Mouse (Mus musculus): ENCODE data around the gene Slx4ip. TPM values are rescaled to one million over a fixed set of nuclear protein-coding genes. Genes with fewer than 3 reads are reported as not detected.

Gene Slx4ip
- polyA plus RNA-seq, 2 experiments = 3.4 to 5.3 TPM

DNA sequence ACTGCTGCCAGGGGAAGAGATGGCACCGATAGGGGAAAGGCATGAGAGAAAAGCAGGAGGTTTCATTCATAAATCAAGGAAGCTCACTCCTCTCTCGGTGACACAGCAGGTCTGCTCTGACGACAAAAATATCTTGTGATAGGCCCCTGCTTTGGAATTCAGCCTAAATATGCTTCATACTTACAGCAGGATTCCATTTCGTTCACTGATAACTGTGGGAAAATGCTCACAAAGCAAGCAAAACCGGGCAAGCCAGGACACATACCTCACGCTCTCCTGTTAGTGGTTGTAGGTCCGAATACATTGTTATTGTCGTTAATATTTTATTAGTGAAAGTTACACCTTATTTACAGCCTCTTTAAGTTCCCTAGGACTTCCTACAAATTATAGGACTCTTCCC lies 216.9 kb downstream of the Slx4ip start:
- no peak overlapping the region for H3K4me2 ChIP-seq (replicated peaks; ENCODE audit: low read depth, low read length, severe bottlenecking)
- TF ChIP-seq POLR2A (IDR thresholded peaks at IDR 0.05; ENCODE audit: borderline replicate concordance, extremely low read depth, insufficient read depth, insufficient read length) = no peak
- no peak overlapping the region for H3K27ac ChIP-seq (replicated peaks; ENCODE audit: low read depth, low read length)
- no peaks in the 10 kb centered on the region for H3K9me3 ChIP-seq (ENCODE audit: control insufficient read depth, low read length)
- H3K36me3 ChIP-seq (ENCODE audit: control insufficient read depth, insufficient read depth, low read length) = peaks cover 25% of the 10 kb centered on the region
- no peak overlapping the region for H3K4me3 ChIP-seq (replicated peaks; ENCODE audit: low read length)
- ATAC-seq (ENCODE audit: low FRiP score, low read depth) (no peak), DNase-seq (ENCODE audit: low spot score) (no peak)
- peaks cover 20% of the 10 kb centered on the region for H3K4me1 ChIP-seq (ENCODE audit: control insufficient read depth, insufficient read depth, low read length)
- no peak overlapping the region for H3K9ac ChIP-seq (ENCODE audit: low read depth, low read length, severe bottlenecking)
- WGBS = 30% methylated on average over 8 of the region's 8 CpGs
- no peaks in the 10 kb centered on the region for H3K27me3 ChIP-seq (ENCODE audit: control insufficient read depth, insufficient read depth, low read length)

DNA sequence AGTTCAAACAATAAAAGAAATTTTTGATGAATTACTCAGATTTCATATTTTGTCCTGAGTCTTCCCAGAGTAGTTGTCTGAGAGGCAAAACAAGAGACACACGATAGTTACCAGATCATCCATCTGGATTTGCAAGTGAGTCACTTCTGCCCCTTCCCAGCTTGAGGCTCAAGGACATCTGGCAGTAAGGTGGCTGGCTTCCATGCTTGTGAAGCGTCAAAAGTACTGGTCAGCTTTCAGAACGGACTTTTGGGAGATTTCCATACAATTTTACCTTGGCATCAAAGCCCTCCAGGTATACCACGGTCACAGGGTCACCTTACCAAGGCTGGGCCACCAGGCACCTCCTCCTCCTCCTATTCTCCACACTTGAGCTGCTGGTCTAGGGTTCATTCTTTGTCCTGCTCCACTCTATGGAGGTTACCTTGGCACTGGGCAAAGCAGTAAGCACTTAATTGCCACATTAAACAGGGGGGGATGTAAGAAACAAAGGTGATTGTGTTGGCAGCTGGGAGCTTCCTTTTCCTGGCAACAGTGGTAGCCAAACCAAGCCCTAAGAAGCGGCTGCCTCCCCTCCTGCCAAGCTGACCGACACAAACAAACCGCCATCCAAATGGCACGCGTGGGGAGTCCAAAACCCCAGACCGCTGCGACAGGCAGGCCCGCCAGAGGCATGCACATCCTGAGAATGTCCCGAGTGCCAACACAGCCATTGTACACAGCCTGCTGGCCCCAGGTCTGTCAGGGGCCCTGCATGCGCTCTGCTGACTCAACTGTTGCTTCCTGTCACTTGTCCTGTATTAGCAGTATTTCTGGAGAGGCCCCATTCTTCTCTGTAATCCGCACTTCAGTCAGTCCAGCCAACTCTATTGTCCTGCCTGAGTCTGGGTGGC lies 218.5 kb downstream of the Slx4ip start:
- H3K4me2 ChIP-seq (replicated peaks; ENCODE audit: low read depth, low read length, severe bottlenecking) = no peak overlapping the region
- H3K4me1 ChIP-seq (ENCODE audit: control insufficient read depth, insufficient read depth, low read length) = peaks cover 27% of the 10 kb centered on the region
- 64% methylated on average over 15 of the region's 15 CpGs for WGBS

DNA sequence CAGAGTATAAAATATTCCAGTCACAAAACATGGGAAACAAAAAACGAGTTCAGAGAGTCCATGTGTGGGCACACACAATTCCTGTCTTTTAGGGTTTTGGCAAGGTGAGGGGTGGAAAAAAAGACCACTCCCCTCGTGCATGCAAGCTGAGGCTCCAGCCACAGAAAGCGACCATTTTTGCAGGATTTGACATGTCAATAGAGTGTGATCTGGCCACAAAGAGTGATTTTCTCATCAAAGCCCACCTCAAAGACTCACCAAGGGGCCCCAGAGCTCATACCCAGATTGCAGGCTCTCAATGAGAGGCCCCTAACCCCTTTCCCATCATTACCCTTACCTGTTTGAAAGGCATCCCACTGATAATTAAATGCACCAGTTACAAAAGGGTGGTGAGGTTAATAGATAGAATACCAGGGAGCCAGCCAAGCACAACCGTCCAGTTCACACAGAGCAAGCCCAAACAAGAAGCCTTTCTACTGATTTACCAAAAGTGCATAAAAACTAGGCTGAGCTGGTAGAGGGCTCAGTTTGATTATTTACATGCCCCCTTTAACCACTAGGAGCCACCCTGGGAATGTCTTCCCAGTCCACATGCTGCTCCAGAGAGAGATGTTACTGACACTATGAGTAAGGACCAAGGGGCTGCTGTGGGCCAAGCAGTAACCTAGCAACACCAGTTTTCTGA lies 219.3 kb downstream of the Slx4ip start:
- WGBS = 50% methylated on average over 4 of the region's 4 CpGs

More for the DNA sequence above, 218.5 kb downstream of the Slx4ip start:
- Histone ChIP-seq H3K4me3 (replicated peaks; ENCODE audit: low read length) (no peak overlapping the region), H3K36me3 (ENCODE audit: control insufficient read depth, insufficient read depth, low read length) (peaks cover 12% of the 10 kb centered on the region), H3K9me3 (ENCODE audit: control insufficient read depth, low read length) (no peaks in the 10 kb centered on the region), H3K27ac (replicated peaks; ENCODE audit: low read depth, low read length) (no peak overlapping the region), H3K27me3 (ENCODE audit: control insufficient read depth, insufficient read depth, low read length) (no peaks in the 10 kb centered on the region), H3K9ac (ENCODE audit: low read depth, low read length, severe bottlenecking) (no peak overlapping the region)
- DNase-seq (ENCODE audit: low spot score) (no peak), ATAC-seq (ENCODE audit: low FRiP score, low read depth) (no peak)
- TF ChIP-seq POLR2A (IDR thresholded peaks at IDR 0.05; ENCODE audit: borderline replicate concordance, extremely low read depth, insufficient read depth, insufficient read length) = no peak

DNA sequence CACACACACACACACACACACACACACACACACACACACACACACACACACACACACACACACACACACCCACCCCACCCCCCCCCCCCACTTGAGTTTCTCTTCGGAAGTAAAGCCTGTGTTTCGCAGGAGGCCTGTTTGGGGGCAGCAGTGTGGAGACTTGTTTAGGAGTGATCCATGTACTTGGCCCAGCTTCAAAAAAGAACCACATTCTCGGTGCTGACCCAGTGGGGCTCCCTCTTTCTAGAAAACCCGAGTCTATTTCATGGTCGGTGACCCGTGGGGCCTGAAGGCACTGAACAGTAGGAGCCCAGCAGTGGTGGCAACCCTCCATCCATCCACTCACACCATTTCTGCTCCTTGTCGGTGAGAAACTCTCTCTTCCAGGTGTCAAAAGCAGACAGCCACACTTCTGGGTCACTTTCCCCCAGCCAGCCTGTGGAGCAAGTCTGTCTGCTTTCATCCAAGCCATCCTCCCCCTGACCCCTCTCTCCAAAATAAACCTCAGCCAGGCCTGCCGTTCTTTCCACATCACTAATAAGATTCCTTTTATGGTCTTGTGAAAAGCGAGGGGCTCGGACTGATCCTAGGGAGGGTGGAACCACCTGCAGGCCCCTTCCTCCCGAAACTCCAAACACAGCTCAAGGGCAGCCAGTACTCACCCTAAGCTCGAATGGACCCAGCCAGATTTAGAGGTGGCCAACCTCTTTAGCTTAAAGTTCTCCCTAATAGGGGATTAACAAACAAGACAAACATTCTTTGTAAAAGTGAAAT lies 222.5 kb downstream of the Slx4ip start:
- no peak for DNase-seq (ENCODE audit: low spot score)
- peak overlapping the region; percentile 72 for H3K9ac ChIP-seq (ENCODE audit: low read depth, low read length, severe bottlenecking)
- H3K4me1 ChIP-seq (ENCODE audit: control insufficient read depth, insufficient read depth, low read length) = peaks cover 31% of the 10 kb centered on the region
- no peaks in the 10 kb centered on the region for H3K36me3 ChIP-seq (ENCODE audit: control insufficient read depth, insufficient read depth, low read length)
- peak overlapping the region; percentile 77 for H3K4me3 ChIP-seq (replicated peaks; ENCODE audit: low read length)
- no peaks in the 10 kb centered on the region for H3K9me3 ChIP-seq (ENCODE audit: control insufficient read depth, low read length)
- H3K4me2 ChIP-seq (replicated peaks; ENCODE audit: low read depth, low read length, severe bottlenecking) = peak overlapping the region; percentile 85
- ATAC-seq (ENCODE audit: low FRiP score, low read depth) = no peak
- TF ChIP-seq POLR2A (IDR thresholded peaks at IDR 0.05; ENCODE audit: borderline replicate concordance, extremely low read depth, insufficient read depth, insufficient read length) = no peak
- 7% methylated on average over 12 of the region's 12 CpGs for WGBS
- peaks cover 5% of the 10 kb centered on the region; the same call in 1 of the 2 replicates for H3K27me3 ChIP-seq (ENCODE audit: control insufficient read depth, insufficient read depth, low read length)
- H3K27ac ChIP-seq (replicated peaks; ENCODE audit: low read depth, low read length) = 0 out of 2 replicates have a peak overlapping the region, but pooled peaks have one; percentile 63

More for the DNA sequence above, 219.3 kb downstream of the Slx4ip start:
- H3K4me2 ChIP-seq (replicated peaks; ENCODE audit: low read depth, low read length, severe bottlenecking) = no peak overlapping the region
- DNase-seq (ENCODE audit: low spot score) = no peak
- TF ChIP-seq POLR2A (IDR thresholded peaks at IDR 0.05; ENCODE audit: borderline replicate concordance, extremely low read depth, insufficient read depth, insufficient read length) = no peak
- H3K4me3 ChIP-seq (replicated peaks; ENCODE audit: low read length) = no peak overlapping the region
- peaks cover 27% of the 10 kb centered on the region for H3K4me1 ChIP-seq (ENCODE audit: control insufficient read depth, insufficient read depth, low read length)
- ATAC-seq (ENCODE audit: low FRiP score, low read depth) = no peak
- peaks cover 8% of the 10 kb centered on the region; the same call in 1 of the 2 replicates for H3K36me3 ChIP-seq (ENCODE audit: control insufficient read depth, insufficient read depth, low read length)
- peaks cover under 1% of the 10 kb centered on the region; the same call in 1 of the 2 replicates for H3K27me3 ChIP-seq (ENCODE audit: control insufficient read depth, insufficient read depth, low read length)
- H3K27ac ChIP-seq (replicated peaks; ENCODE audit: low read depth, low read length) = no peak overlapping the region
- no peak overlapping the region for H3K9ac ChIP-seq (ENCODE audit: low read depth, low read length, severe bottlenecking)
- no peaks in the 10 kb centered on the region for H3K9me3 ChIP-seq (ENCODE audit: control insufficient read depth, low read length)
